Mouse (Mus musculus): ENCODE measurements around the gene Naa16. TPM values are rescaled to one million over a fixed set of nuclear protein-coding genes. Genes with fewer than 3 reads are reported as not detected.
A peak's percentile ranks its signal among the peaks of the same experiment; 100 is the strongest.

Gene Naa16
- total and polyA plus RNA-seq, 3 experiments = 29.6 to 62.5 (median 34.4) TPM

DNA sequence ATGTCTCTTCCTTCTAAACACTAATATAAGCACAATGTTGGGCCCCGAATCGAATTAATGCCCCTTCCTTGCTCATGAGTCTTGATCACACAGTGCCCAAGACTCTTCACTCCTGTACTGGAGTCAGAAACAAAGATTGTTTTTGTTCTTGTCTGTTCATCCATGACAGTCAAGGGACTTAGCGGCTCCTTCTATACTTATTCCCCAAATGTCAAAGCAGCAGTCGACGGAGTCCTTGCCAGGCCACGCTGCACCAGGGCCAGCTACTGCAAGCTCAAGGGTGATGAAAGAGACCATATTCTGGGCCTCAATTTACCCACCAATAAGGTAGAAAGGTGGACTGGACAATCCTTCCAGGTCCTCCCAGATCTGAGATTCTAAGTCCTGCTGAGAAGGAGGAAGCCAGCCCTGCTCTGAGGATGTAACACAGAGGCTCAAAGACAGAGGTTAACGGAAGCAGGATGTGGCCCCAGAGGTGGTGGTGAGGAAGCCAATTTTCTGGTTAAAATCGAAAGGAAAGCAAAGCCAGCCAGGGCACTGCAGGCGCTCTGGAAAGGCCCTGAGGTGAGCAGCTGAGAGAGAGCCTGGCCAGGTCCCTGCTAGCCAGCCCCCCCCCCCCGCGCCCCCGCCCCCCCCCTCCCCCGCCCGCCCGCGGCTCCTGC is 97.3 kb downstream of the Naa16 start:
- DNase-seq (ENCODE audit: low spot score) (no peak), ATAC-seq (ENCODE audit: extremely low read depth, insufficient number of reproducible peaks, low FRiP score, poor library complexity, severe bottlenecking) (no peak)
- Histone ChIP-seq H3K36me3 (replicated peaks) (no peaks in the 10 kb centered on the region), H3K9me3 (replicated peaks) (no peaks in the 10 kb centered on the region), H3K4me3 (ENCODE audit: low read depth, low read length) (no peak overlapping the region), H3K4me1 (ENCODE audit: insufficient read depth, low read depth, low read length) (0 out of 2 replicates have a peak, but pooled peaks cover 3% of the 10 kb centered on the region), H3K27me3 (ENCODE audit: insufficient read depth, low read length) (peaks cover 17% of the 10 kb centered on the region)
- TF ChIP-seq GATA1 (IDR thresholded peaks at IDR 0.05; ENCODE audit: borderline replicate concordance, low read length) (no peak), TAL1 (conservative IDR thresholded peaks at IDR 0.05; ENCODE audit: low read depth, low read length) (no peak), POLR2AphosphoS5 (IDR thresholded peaks at IDR 0.05; ENCODE audit: insufficient replicate concordance, low read depth, low read length) (no peak), CTCF (IDR thresholded peaks at IDR 0.05; ENCODE audit: low read depth, low read length) (no peak), GATA2 (IDR thresholded peaks at IDR 0.05; ENCODE audit: borderline replicate concordance, low read depth, low read length) (no peak)

DNA sequence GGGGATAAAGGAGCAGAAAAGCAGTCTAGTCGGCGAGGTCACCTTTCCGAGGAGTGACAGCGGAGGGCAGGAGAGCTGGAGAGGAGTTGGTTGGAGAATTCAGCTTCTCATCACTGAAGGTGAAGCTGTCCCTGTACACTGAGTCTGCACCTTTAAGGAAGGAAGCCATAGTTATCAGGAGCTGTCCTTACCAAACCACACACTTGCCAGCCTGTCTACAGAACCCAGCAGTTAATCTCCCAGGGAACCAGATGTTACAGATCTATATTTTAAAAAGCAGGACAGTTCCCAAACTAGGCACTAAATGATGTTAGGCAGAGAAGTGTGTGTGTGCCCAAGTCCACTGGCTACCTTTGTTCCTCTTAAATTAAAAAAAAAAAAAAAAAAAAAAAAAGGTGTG is 98.9 kb downstream of the Naa16 start:
- ATAC-seq (ENCODE audit: extremely low read depth, insufficient number of reproducible peaks, low FRiP score, poor library complexity, severe bottlenecking) (no peak), DNase-seq (ENCODE audit: low spot score) (no peak)
- peaks cover 12% of the 10 kb centered on the region for H3K27me3 ChIP-seq (ENCODE audit: insufficient read depth, low read length)
- no peak overlapping the region for H3K4me3 ChIP-seq (ENCODE audit: low read depth, low read length)
- no peaks in the 10 kb centered on the region for H3K36me3 ChIP-seq (replicated peaks)
- TF ChIP-seq CTCF (IDR thresholded peaks at IDR 0.05; ENCODE audit: low read depth, low read length) = no peak
- no peak for TF ChIP-seq GATA1 (IDR thresholded peaks at IDR 0.05; ENCODE audit: borderline replicate concordance, low read length)
- H3K4me1 ChIP-seq (ENCODE audit: insufficient read depth, low read depth, low read length) = 0 out of 2 replicates have a peak, but pooled peaks cover 3% of the 10 kb centered on the region
- no peaks in the 10 kb centered on the region for H3K9me3 ChIP-seq (replicated peaks)

DNA sequence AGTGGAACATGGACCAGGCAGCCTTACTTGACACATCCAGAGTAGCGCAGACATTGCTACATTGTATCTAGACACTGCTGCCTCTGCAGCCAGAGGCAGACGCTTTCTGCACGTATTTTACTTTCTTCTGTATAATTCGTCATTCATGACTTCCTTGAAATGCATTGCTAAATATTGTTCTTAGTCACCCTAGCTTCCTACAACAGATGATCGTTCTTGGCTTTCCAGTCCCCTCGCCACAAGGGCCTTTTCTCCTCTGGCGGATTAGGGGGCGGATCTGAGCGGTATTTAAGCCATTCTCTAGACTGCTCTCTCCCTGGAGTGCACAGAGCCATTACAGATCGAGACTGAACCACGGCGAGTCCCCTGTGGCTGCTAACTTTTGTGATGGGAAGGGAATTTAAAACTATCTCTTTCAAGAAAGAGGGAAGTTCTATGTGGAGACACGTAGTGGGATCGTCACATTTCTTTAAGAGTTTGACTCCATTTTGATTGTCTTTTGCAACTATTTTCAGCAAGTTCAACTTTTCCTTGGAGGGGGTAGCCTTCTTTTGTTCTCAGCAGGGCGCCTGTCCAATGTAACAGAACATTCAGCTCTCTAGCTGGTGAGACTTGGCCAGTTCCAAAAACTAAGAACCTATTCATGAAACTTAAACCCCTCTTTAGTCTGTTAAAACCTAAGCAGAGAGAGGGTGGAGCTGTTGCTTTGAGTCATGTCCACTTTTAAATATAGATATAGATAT is 99.7 kb downstream of the Naa16 start:
- peaks cover 15% of the 10 kb centered on the region for H3K27me3 ChIP-seq (ENCODE audit: insufficient read depth, low read length)
- no peak for DNase-seq (ENCODE audit: low spot score)
- no peaks in the 10 kb centered on the region for H3K9me3 ChIP-seq (replicated peaks)
- 0 out of 2 replicates have a peak, but pooled peaks cover 3% of the 10 kb centered on the region for H3K4me1 ChIP-seq (ENCODE audit: insufficient read depth, low read depth, low read length)
- no peak for ATAC-seq (ENCODE audit: extremely low read depth, insufficient number of reproducible peaks, low FRiP score, poor library complexity, severe bottlenecking)
- no peak overlapping the region for H3K4me3 ChIP-seq (ENCODE audit: low read depth, low read length)
- TF ChIP-seq POLR2AphosphoS5 (IDR thresholded peaks at IDR 0.05; ENCODE audit: insufficient replicate concordance, low read depth, low read length) = no peak
- no peak for TF ChIP-seq TAL1 (conservative IDR thresholded peaks at IDR 0.05; ENCODE audit: low read depth, low read length)
- no peak for TF ChIP-seq GATA1 (IDR thresholded peaks at IDR 0.05; ENCODE audit: borderline replicate concordance, low read length)
- TF ChIP-seq CTCF (IDR thresholded peaks at IDR 0.05; ENCODE audit: low read depth, low read length) = no peak
- TF ChIP-seq GATA2 (IDR thresholded peaks at IDR 0.05; ENCODE audit: borderline replicate concordance, low read depth, low read length) = no peak
- H3K36me3 ChIP-seq (replicated peaks) = no peaks in the 10 kb centered on the region

DNA sequence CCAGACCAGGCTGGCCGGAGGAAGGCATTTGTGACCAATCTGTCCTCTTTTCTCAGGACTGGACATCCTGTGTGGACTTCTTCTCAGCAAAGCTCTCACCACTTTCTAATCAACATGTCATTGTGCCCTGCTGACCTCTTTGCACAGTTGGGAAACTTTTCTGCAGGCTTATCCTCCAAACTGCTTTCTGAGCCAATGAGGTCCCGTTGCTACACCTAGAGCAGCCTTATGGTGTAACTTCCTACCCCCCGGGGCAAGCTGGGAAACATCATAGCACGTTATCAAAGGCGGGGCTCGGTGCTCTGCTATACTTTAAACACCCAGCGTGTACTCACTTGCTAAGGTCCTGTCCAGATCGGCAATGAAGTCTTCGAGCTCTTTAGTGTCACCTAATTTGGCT is 100.7 kb downstream of the Naa16 start:
- no peaks in the 10 kb centered on the region for H3K9me3 ChIP-seq (replicated peaks)
- TF ChIP-seq GATA1 (IDR thresholded peaks at IDR 0.05; ENCODE audit: borderline replicate concordance, low read length) = no peak
- TF ChIP-seq GATA2 (IDR thresholded peaks at IDR 0.05; ENCODE audit: borderline replicate concordance, low read depth, low read length) = no peak
- no peak for TF ChIP-seq CTCF (IDR thresholded peaks at IDR 0.05; ENCODE audit: low read depth, low read length)
- no peak for TF ChIP-seq POLR2AphosphoS5 (IDR thresholded peaks at IDR 0.05; ENCODE audit: insufficient replicate concordance, low read depth, low read length)
- no peak for TF ChIP-seq TAL1 (conservative IDR thresholded peaks at IDR 0.05; ENCODE audit: low read depth, low read length)
- H3K36me3 ChIP-seq (replicated peaks) = no peaks in the 10 kb centered on the region
- ATAC-seq (ENCODE audit: extremely low read depth, insufficient number of reproducible peaks, low FRiP score, poor library complexity, severe bottlenecking) (no peak), DNase-seq (ENCODE audit: low spot score) (no peak)
- no peak overlapping the region for H3K4me3 ChIP-seq (ENCODE audit: low read depth, low read length)
- no peaks in the 10 kb centered on the region for H3K4me1 ChIP-seq (ENCODE audit: insufficient read depth, low read depth, low read length)
- H3K27me3 ChIP-seq (ENCODE audit: insufficient read depth, low read length) = peaks cover 11% of the 10 kb centered on the region

DNA sequence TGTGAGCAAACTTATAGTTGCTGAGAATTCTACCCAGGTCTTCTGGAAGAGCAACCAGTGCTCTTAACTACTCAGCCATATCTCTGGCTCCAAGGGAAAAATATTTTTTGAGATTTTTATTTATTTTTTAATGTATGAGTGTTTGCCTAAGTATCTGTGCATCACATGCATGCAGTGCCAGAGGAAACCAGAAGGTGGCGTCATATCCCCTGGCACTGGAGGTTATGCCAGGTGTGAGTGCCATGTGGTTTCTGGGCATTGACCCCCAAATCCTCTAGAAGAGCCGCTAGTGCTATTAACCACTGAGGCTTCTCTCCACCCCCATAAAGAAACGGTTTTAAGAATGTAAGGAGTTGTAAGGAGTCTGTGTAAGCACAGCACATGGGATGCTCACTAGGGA is 102.3 kb downstream of the Naa16 start:
- Histone ChIP-seq H3K4me1 (ENCODE audit: insufficient read depth, low read depth, low read length) (no peaks in the 10 kb centered on the region), H3K36me3 (replicated peaks) (no peaks in the 10 kb centered on the region), H3K9me3 (replicated peaks) (no peaks in the 10 kb centered on the region), H3K27me3 (ENCODE audit: insufficient read depth, low read length) (peaks cover 11% of the 10 kb centered on the region), H3K4me3 (ENCODE audit: low read depth, low read length) (no peak overlapping the region)
- no peak for TF ChIP-seq POLR2AphosphoS5 (IDR thresholded peaks at IDR 0.05; ENCODE audit: insufficient replicate concordance, low read depth, low read length)
- peak; percentile 18; the same call in 1 of the 2 replicates for TF ChIP-seq CTCF (IDR thresholded peaks at IDR 0.05; ENCODE audit: low read depth, low read length)
- DNase-seq (ENCODE audit: low spot score) = no peak
- no peak for ATAC-seq (ENCODE audit: extremely low read depth, insufficient number of reproducible peaks, low FRiP score, poor library complexity, severe bottlenecking)

DNA sequence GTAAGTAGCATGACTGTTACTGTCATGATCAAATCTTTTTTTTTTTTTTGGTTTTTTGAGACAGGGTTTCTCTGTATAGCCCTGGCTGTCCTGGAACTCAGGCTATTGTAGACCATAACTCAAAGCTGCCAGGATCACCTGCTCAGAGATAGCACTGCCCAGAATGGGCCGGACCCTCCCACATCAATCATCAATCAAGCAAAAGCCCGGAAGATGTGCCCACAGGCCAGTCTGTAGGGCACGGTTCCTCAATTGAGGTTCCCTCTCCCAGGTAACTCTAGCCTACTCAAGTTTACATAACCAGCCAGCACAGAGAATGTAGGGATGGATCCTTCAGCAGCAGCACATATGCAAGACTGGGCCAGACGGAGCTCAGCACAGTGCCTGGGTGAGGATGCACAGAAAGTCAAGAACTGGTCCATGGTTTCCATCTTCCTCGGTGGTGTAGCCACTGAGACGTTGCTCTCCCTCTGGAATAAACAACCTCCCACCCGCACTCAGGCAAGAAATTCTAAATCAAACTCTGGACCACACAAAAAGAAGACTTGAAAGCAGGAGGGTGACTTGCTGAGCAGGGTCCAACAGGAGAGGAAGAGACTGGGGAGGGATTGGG is 103.2 kb downstream of the Naa16 start:
- no peaks in the 10 kb centered on the region for H3K9me3 ChIP-seq (replicated peaks)
- TF ChIP-seq CTCF (IDR thresholded peaks at IDR 0.05; ENCODE audit: low read depth, low read length) = no peak
- TF ChIP-seq POLR2AphosphoS5 (IDR thresholded peaks at IDR 0.05; ENCODE audit: insufficient replicate concordance, low read depth, low read length) = no peak
- TF ChIP-seq TAL1 (conservative IDR thresholded peaks at IDR 0.05; ENCODE audit: low read depth, low read length) = no peak
- no peak for TF ChIP-seq GATA2 (IDR thresholded peaks at IDR 0.05; ENCODE audit: borderline replicate concordance, low read depth, low read length)
- no peak for TF ChIP-seq GATA1 (IDR thresholded peaks at IDR 0.05; ENCODE audit: borderline replicate concordance, low read length)
- ATAC-seq (ENCODE audit: extremely low read depth, insufficient number of reproducible peaks, low FRiP score, poor library complexity, severe bottlenecking) = no peak

More for the DNA sequence above, 103.2 kb downstream of the Naa16 start:
- no peaks in the 10 kb centered on the region for H3K4me1 ChIP-seq (ENCODE audit: insufficient read depth, low read depth, low read length)
- no peak overlapping the region for H3K4me3 ChIP-seq (ENCODE audit: low read depth, low read length)
- no peak for DNase-seq (ENCODE audit: low spot score)
- H3K36me3 ChIP-seq (replicated peaks) = no peaks in the 10 kb centered on the region
- H3K27me3 ChIP-seq (ENCODE audit: insufficient read depth, low read length) = peaks cover 9% of the 10 kb centered on the region
